Mouse (Mus musculus): ENCODE measurements around the gene Krt79. TPM values are rescaled to one million over a fixed set of nuclear protein-coding genes. Genes with fewer than 3 reads are reported as not detected.
A peak's percentile ranks its signal among the peaks of the same experiment; 100 is the strongest.

Krt79 gene
- polyA plus RNA-seq (2012; rRNA removed) (0.18 and 0.23 TPM in 2 replicates), polyA plus RNA-seq (2014; fragmentation: Nextera tagmentation; extraction: Ambion mirVana) (0.29 and 0.51 TPM in 2 replicates)

GRCm38 (mm10) chr15:101940274-101940829 is at the start of gene Krt79:
Krt79 (minus strand) TSS chr15:101940324.
- Histone ChIP-seq H3K27ac (replicated peaks; ENCODE audit: low read depth, low read length) (no peak within 1 kb of the TSS), H3K9me3 (ENCODE audit: control insufficient read depth, low read length) (no peaks in the 10 kb centered on the region), H3K36me3 (ENCODE audit: control insufficient read depth, insufficient read depth, low read length) (no peaks in the 10 kb centered on the region), H3K27me3 (ENCODE audit: control insufficient read depth, insufficient read depth, low read length) (no peaks in the 10 kb centered on the region), H3K9ac (ENCODE audit: low read depth, low read length, severe bottlenecking) (no peak within 1 kb of the TSS), H3K4me1 (ENCODE audit: control insufficient read depth, insufficient read depth, low read length) (peaks cover 24% of the 10 kb centered on the region), H3K4me2 (replicated peaks; ENCODE audit: low read depth, low read length, severe bottlenecking) (no peak within 1 kb of the TSS), H3K4me3 (replicated peaks; ENCODE audit: low read length) (no peak within 1 kb of the TSS)
- no peak for DNase-seq (ENCODE audit: low spot score)
- 63% methylated on average over 4 of the region's 6 CpGs for WGBS
- TF ChIP-seq POLR2A (IDR thresholded peaks at IDR 0.05; ENCODE audit: borderline replicate concordance, extremely low read depth, insufficient read depth, insufficient read length), result no peak
- no peak for ATAC-seq (ENCODE audit: low FRiP score, low read depth)

- Histone ChIP-seq H3K4me1 (ENCODE audit: control insufficient read depth, insufficient read depth, low read length) (peaks cover 2% of the 10 kb centered on the region; the same call in 1 of the 2 replicates), H3K36me3 (ENCODE audit: control insufficient read depth, insufficient read depth, low read length) (no peaks in the 10 kb centered on the region), H3K4me3 (replicated peaks; ENCODE audit: low read length) (no peak overlapping the region), H3K27me3 (ENCODE audit: control insufficient read depth, insufficient read depth, low read length) (no peaks in the 10 kb centered on the region), H3K27ac (replicated peaks; ENCODE audit: low read depth, low read length) (no peak overlapping the region), H3K9ac (ENCODE audit: low read depth, low read length, severe bottlenecking) (no peak overlapping the region), H3K9me3 (ENCODE audit: control insufficient read depth, low read length) (no peaks in the 10 kb centered on the region), H3K4me2 (replicated peaks; ENCODE audit: low read depth, low read length, severe bottlenecking) (no peak overlapping the region)
- WGBS, result 66% methylated on average over 8 of the region's 8 CpGs
- DNase-seq (ENCODE audit: low spot score) (no peak), ATAC-seq (ENCODE audit: low FRiP score, low read depth) (no peak)
- TF ChIP-seq POLR2A (IDR thresholded peaks at IDR 0.05; ENCODE audit: borderline replicate concordance, extremely low read depth, insufficient read depth, insufficient read length), result no peak
Measured at GRCm38 (mm10) chr15:101988714-101989113, 48.6 kb upstream of the Krt79 start.

- no peak for TF ChIP-seq POLR2A (IDR thresholded peaks at IDR 0.05; ENCODE audit: borderline replicate concordance, extremely low read depth, insufficient read depth, insufficient read length)
- H3K27ac ChIP-seq (replicated peaks; ENCODE audit: low read depth, low read length), result no peak overlapping the region
- no peak overlapping the region for H3K4me3 ChIP-seq (replicated peaks; ENCODE audit: low read length)
- ATAC-seq (ENCODE audit: low FRiP score, low read depth) (peak; percentile 42), DNase-seq (ENCODE audit: low spot score) (peak; percentile 84)
- no peaks in the 10 kb centered on the region for H3K27me3 ChIP-seq (ENCODE audit: control insufficient read depth, insufficient read depth, low read length)
- H3K9me3 ChIP-seq (ENCODE audit: control insufficient read depth, low read length), result no peaks in the 10 kb centered on the region
- no peak overlapping the region for H3K4me2 ChIP-seq (replicated peaks; ENCODE audit: low read depth, low read length, severe bottlenecking)
- WGBS, result 0% methylated on average over 10 of the region's 10 CpGs
- peaks cover 2% of the 10 kb centered on the region; the same call in 1 of the 2 replicates for H3K4me1 ChIP-seq (ENCODE audit: control insufficient read depth, insufficient read depth, low read length)
- H3K36me3 ChIP-seq (ENCODE audit: control insufficient read depth, insufficient read depth, low read length), result no peaks in the 10 kb centered on the region
- H3K9ac ChIP-seq (ENCODE audit: low read depth, low read length, severe bottlenecking), result no peak overlapping the region
Measured at GRCm38 (mm10) chr15:101988119-101988518, 48.0 kb upstream of the Krt79 start.

- H3K9me3 ChIP-seq (ENCODE audit: control insufficient read depth, low read length), result no peaks in the 10 kb centered on the region
- 12% methylated on average over 6 of the region's 6 CpGs for WGBS
- no peak for ATAC-seq (ENCODE audit: low FRiP score, low read depth)
- H3K27me3 ChIP-seq (ENCODE audit: control insufficient read depth, insufficient read depth, low read length), result no peaks in the 10 kb centered on the region
- no peak overlapping the region for H3K4me3 ChIP-seq (replicated peaks; ENCODE audit: low read length)
- peaks cover 7% of the 10 kb centered on the region; the same call in 1 of the 2 replicates for H3K4me1 ChIP-seq (ENCODE audit: control insufficient read depth, insufficient read depth, low read length)
- H3K27ac ChIP-seq (replicated peaks; ENCODE audit: low read depth, low read length), result no peak overlapping the region
- no peak for TF ChIP-seq POLR2A (IDR thresholded peaks at IDR 0.05; ENCODE audit: borderline replicate concordance, extremely low read depth, insufficient read depth, insufficient read length)
- peak overlapping the region; percentile 40; the same call in 1 of the 2 replicates for H3K4me2 ChIP-seq (replicated peaks; ENCODE audit: low read depth, low read length, severe bottlenecking)
- H3K36me3 ChIP-seq (ENCODE audit: control insufficient read depth, insufficient read depth, low read length), result no peaks in the 10 kb centered on the region
- no peak for DNase-seq (ENCODE audit: low spot score)
- no peak overlapping the region for H3K9ac ChIP-seq (ENCODE audit: low read depth, low read length, severe bottlenecking)
Measured at GRCm38 (mm10) chr15:101984746-101985145, 44.6 kb upstream of the Krt79 start.

GRCm38 (mm10) chr15:101983949-101984601 is 44.0 kb upstream of the Krt79 start:
- 1% methylated on average over 15 of the region's 15 CpGs for WGBS
- DNase-seq (ENCODE audit: low spot score), result peak; percentile 97
- H3K4me3 ChIP-seq (replicated peaks; ENCODE audit: low read length), result peak overlapping the region; percentile 18
- ATAC-seq (ENCODE audit: low FRiP score, low read depth), result peak; percentile 92
- H3K9ac ChIP-seq (ENCODE audit: low read depth, low read length, severe bottlenecking), result peak overlapping the region; percentile 21
- no peaks in the 10 kb centered on the region for H3K9me3 ChIP-seq (ENCODE audit: control insufficient read depth, low read length)
- no peaks in the 10 kb centered on the region for H3K27me3 ChIP-seq (ENCODE audit: control insufficient read depth, insufficient read depth, low read length)
- peak overlapping the region; percentile 40 for H3K4me2 ChIP-seq (replicated peaks; ENCODE audit: low read depth, low read length, severe bottlenecking)
- TF ChIP-seq POLR2A (IDR thresholded peaks at IDR 0.05; ENCODE audit: borderline replicate concordance, extremely low read depth, insufficient read depth, insufficient read length), result no peak
- peak overlapping the region; percentile 53 for H3K27ac ChIP-seq (replicated peaks; ENCODE audit: low read depth, low read length)
- H3K36me3 ChIP-seq (ENCODE audit: control insufficient read depth, insufficient read depth, low read length), result no peaks in the 10 kb centered on the region
- H3K4me1 ChIP-seq (ENCODE audit: control insufficient read depth, insufficient read depth, low read length), result peaks cover 7% of the 10 kb centered on the region; the same call in 1 of the 2 replicates

Measured in limb, embryonic 14.5 days (tissue).